ENCODE assay signal across 8 mouse cellular contexts in the genomic region with DNA sequence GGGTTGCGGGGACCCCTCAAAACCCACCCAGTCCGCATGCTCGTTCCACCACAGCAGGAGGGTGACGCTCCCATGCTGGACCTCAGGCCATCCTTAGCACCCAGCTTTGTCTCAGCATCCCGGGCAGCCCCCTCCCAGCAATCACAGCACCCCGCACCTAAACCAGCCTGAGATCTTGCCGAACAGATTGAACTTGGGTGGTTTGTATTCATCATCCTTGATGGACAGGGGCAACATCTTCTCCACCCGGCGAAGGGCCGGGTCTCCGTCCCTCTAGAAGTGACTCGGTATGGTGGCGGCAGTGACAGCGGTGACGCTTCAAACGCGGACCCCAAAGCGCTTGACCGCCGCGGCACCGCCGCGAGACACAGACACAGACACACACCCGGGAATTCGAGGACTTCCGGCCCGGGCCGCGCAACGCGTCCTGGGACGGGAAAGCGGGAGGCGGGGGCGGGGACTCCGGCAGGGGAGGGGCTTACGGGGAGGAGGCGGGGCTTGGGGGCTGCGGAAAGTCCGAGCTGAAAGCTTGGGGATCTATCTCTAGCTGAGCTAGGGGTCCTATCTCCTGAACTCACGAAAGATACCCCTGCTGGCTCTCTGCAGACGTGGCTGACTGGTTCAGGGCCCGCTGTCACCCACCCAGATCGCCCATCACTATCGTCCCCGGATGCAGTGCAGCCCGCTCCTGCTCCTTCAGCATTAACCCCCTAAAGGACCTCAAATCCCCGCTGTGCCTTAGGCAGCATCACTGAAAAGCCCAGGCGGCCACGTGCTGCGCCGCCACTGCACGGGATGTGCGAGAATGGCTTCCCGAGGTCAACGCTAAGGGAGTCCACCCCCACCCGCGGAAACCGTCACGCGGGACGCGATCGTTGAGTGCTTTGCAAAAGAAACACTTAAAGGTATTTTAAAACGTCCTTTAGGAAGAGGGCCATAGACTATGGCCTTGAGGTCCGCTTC. TPM values are rescaled to one million over a fixed set of nuclear protein-coding genes. Genes with fewer than 3 reads are reported as not detected.
DNase-seq lines count a peak whose midpoint lies in the region; ATAC-seq and TF ChIP-seq lines count a peak whose summit lies in the region.

Gene Slc30a7 (minus strand): TSS at position 429 of the 963 bp plus-strand sequence.
Gene Extl2 (plus strand): TSS at position 485 of the 963 bp plus-strand sequence.

- no peaks in the 10 kb centered on the region for H3K79me2 ChIP-seq in heart, adult 2 months (replicated peaks; ENCODE audit: control insufficient read depth, insufficient read depth, low read length)

- TF ChIP-seq POLR2A in heart, adult 2 months (IDR thresholded peaks at IDR 0.05; ENCODE audit: insufficient read depth, low read depth, low read length), result peak; percentile 73
- TF ChIP-seq POLR2A in limb, embryonic 14.5 days (IDR thresholded peaks at IDR 0.05; ENCODE audit: borderline replicate concordance, extremely low read depth, insufficient read depth, insufficient read length), result peak; percentile 64; the same call in 1 of the 2 replicates
- peak; percentile 12 for TF ChIP-seq POLR2A in spleen, adult 2 months (IDR thresholded peaks at IDR 0.05; ENCODE audit: low read depth, low read length)

- H3K4me1 ChIP-seq in embryonic facial prominence, embryonic 13.5 days, result peaks cover 16% of the 10 kb centered on the region
- H3K4me1 ChIP-seq in heart, adult 2 months (ENCODE audit: control insufficient read depth, insufficient read depth, low read length), result peaks cover 3% of the 10 kb centered on the region
- H3K4me1 ChIP-seq in limb, embryonic 14.5 days (ENCODE audit: control insufficient read depth, insufficient read depth, low read length), result no peaks in the 10 kb centered on the region
- H3K4me1 ChIP-seq in midbrain, embryonic 16.5 days (ENCODE audit: control insufficient read depth, insufficient read depth, low read length), result peaks cover 33% of the 10 kb centered on the region
- no peaks in the 10 kb centered on the region; the same call in 1 of the 2 replicates for H3K4me1 ChIP-seq in spleen, adult 2 months (ENCODE audit: control insufficient read depth, insufficient read depth, insufficient read length)

- no peak for TF ChIP-seq CTCF in heart, adult 2 months (IDR thresholded peaks at IDR 0.05)
- TF ChIP-seq CTCF in spleen, adult 2 months (IDR thresholded peaks at IDR 0.05; ENCODE audit: extremely low read depth, insufficient read depth, insufficient read length, insufficient replicate concordance), result no peak

- H3K4me2 ChIP-seq in embryonic facial prominence, embryonic 13.5 days, result peak within 1 kb of the TSS; percentile 93
- peak within 1 kb of the TSS; percentile 77 for H3K4me2 ChIP-seq in limb, embryonic 14.5 days (replicated peaks; ENCODE audit: low read depth, low read length, severe bottlenecking)
- peak within 1 kb of the TSS; percentile 80 for H3K4me2 ChIP-seq in midbrain, embryonic 16.5 days (ENCODE audit: low read length)

- intact Hi-C loops in heart, adult 2 months (cut with DNase I), result no loop called here

- WGBS in embryonic facial prominence, embryonic 13.5 days, result under 1% methylated on average over 67 of the region's 67 CpGs
- 1% methylated on average over 67 of the region's 67 CpGs for WGBS in heart, adult 2 months
- 2% methylated on average over 65 of the region's 67 CpGs for WGBS in limb, embryonic 14.5 days
- WGBS in midbrain, embryonic 16.5 days, result under 1% methylated on average over 67 of the region's 67 CpGs
- 1% methylated on average over 67 of the region's 67 CpGs for WGBS in spleen, adult 2 months

- ATAC-seq in embryonic facial prominence, embryonic 13.5 days (ENCODE audit: insufficient number of reproducible peaks, insufficient read depth, low FRiP score, low TSS enrichment, low read depth), result peak; percentile 92
- peak; percentile 90 for ATAC-seq in limb, embryonic 14.5 days (ENCODE audit: low FRiP score, low read depth)
- ATAC-seq in midbrain, embryonic 16.5 days, result peak; percentile 94

- peak within 1 kb of the TSS; percentile 93 for H3K9ac ChIP-seq in embryonic facial prominence, embryonic 13.5 days
- H3K9ac ChIP-seq in heart, adult 2 months (ENCODE audit: low read depth, low read length), result peak within 1 kb of the TSS; percentile 75
- peak within 1 kb of the TSS; percentile 87 for H3K9ac ChIP-seq in limb, embryonic 14.5 days (ENCODE audit: low read depth, low read length, severe bottlenecking)
- H3K9ac ChIP-seq in midbrain, embryonic 16.5 days (ENCODE audit: low read depth, low read length), result peak within 1 kb of the TSS; percentile 89

- peaks cover 18% of the 10 kb centered on the region for H3K36me3 ChIP-seq in embryonic facial prominence, embryonic 13.5 days
- peaks cover 6% of the 10 kb centered on the region for H3K36me3 ChIP-seq in heart, adult 2 months (ENCODE audit: control insufficient read depth, insufficient read depth, low read length)
- peaks cover 16% of the 10 kb centered on the region for H3K36me3 ChIP-seq in limb, embryonic 14.5 days (ENCODE audit: control insufficient read depth, insufficient read depth, low read length)
- no peaks in the 10 kb centered on the region for H3K36me3 ChIP-seq in midbrain, embryonic 16.5 days (ENCODE audit: control insufficient read depth, insufficient read depth, low read length)
- H3K36me3 ChIP-seq in spleen, adult 2 months (ENCODE audit: control insufficient read depth, insufficient read depth, low read length), result peaks cover 2% of the 10 kb centered on the region

- TF ChIP-seq EP300 in heart, adult 2 months (IDR thresholded peaks at IDR 0.05; ENCODE audit: insufficient read depth, low read depth, low read length), result no peak

- peak within 1 kb of the TSS; percentile 88 for H3K27ac ChIP-seq in embryonic facial prominence, embryonic 13.5 days
- peak within 1 kb of the TSS; percentile 73 for H3K27ac ChIP-seq in heart, adult 2 months
- H3K27ac ChIP-seq in limb, embryonic 14.5 days (replicated peaks; ENCODE audit: low read depth, low read length), result peak within 1 kb of the TSS; percentile 78
- H3K27ac ChIP-seq in midbrain, embryonic 16.5 days (ENCODE audit: low read length), result peak within 1 kb of the TSS; percentile 80
- H3K27ac ChIP-seq in spleen, adult 2 months (ENCODE audit: insufficient read depth, low read length), result peak within 1 kb of the TSS; percentile 66

- H3K9me3 ChIP-seq in embryonic facial prominence, embryonic 13.5 days, result no peaks in the 10 kb centered on the region
- H3K9me3 ChIP-seq in limb, embryonic 14.5 days (ENCODE audit: control insufficient read depth, low read length), result no peaks in the 10 kb centered on the region
- no peaks in the 10 kb centered on the region for H3K9me3 ChIP-seq in midbrain, embryonic 16.5 days (replicated peaks; ENCODE audit: control insufficient read depth, low read length, poor library complexity, severe bottlenecking)

- peak within 1 kb of the TSS; percentile 88 for H3K4me3 ChIP-seq in embryonic facial prominence, embryonic 13.5 days
- H3K4me3 ChIP-seq in heart, adult 2 months, result peak within 1 kb of the TSS; percentile 94
- peak within 1 kb of the TSS; percentile 90 for H3K4me3 ChIP-seq in limb, embryonic 14.5 days (replicated peaks; ENCODE audit: low read length)
- H3K4me3 ChIP-seq in midbrain, embryonic 16.5 days (ENCODE audit: low read depth, low read length), result peak within 1 kb of the TSS; percentile 73
- peak within 1 kb of the TSS; percentile 73 for H3K4me3 ChIP-seq in spleen, adult 2 months (ENCODE audit: extremely low read depth, insufficient read depth, insufficient read length)

- H3K27me3 ChIP-seq in embryonic facial prominence, embryonic 13.5 days, result no peaks in the 10 kb centered on the region
- H3K27me3 ChIP-seq in heart, adult 2 months (ENCODE audit: control insufficient read depth, insufficient read depth, low read length), result no peaks in the 10 kb centered on the region
- H3K27me3 ChIP-seq in limb, embryonic 14.5 days (ENCODE audit: control insufficient read depth, insufficient read depth, low read length), result no peaks in the 10 kb centered on the region
- no peaks in the 10 kb centered on the region for H3K27me3 ChIP-seq in midbrain, embryonic 16.5 days (ENCODE audit: control insufficient read depth, insufficient read depth, low read depth, low read length)
- no peaks in the 10 kb centered on the region for H3K27me3 ChIP-seq in spleen, adult 2 months (ENCODE audit: control insufficient read depth, insufficient read depth, low read length)

- peak; percentile 91 for DNase-seq in A20 (ENCODE audit: low read depth, low spot score)
- DNase-seq in adrenal gland, postnatal 4 days (ENCODE audit: low spot score in 2 of 2), result peak; percentile 81 to 82
- DNase-seq in heart, adult 2 months, result peak; percentile 87 to 88
- peak; percentile 69 to 72 for DNase-seq in kidney, adult 8-10 months
- DNase-seq in limb, embryonic 14.5 days (ENCODE audit: low spot score), result peak; percentile 73
- peak in 1 of 2 experiments; percentile 67 for DNase-seq in spleen, adult 2 months (ENCODE audit: low read depth in 1 of 2, low spot score in 2 of 2)

RNA-seq across cellular contexts. Expression of gene Slc30a7, which starts in this region (rescaled TPM):
- total RNA-seq in adrenal gland, postnatal 4 days (2021), result 10 to 100 TPM; 43.9 to 48.0 TPM
- 29.0 and 35.8 TPM in 2 replicates for polyA plus RNA-seq in embryonic facial prominence, embryonic 13.5 days (2015; fragmentation: Nextera tagmentation; extraction: Ambion mirVana)
- 10 to 100 TPM in 1 of 2 experiments, 1 to 10 TPM in 1; 10.0 to 13.6 TPM for total RNA-seq in heart, adult 2 months (2021)
- polyA plus RNA-seq in heart, adult 2 months (2012; rRNA removed), result 5.4 and 12.6 TPM in 2 replicates
- polyA plus RNA-seq in limb, embryonic 14.5 days (2012; rRNA removed), result 34.3 and 38.1 TPM in 2 replicates
- 39.8 and 43.9 TPM in 2 replicates for polyA plus RNA-seq in limb, embryonic 14.5 days (2014; fragmentation: Nextera tagmentation; extraction: Ambion mirVana)
- polyA plus RNA-seq in midbrain, embryonic 16.5 days (2015; fragmentation: Nextera tagmentation; extraction: Ambion mirVana), result 14.2 and 19.5 TPM in 2 replicates
- polyA plus RNA-seq in spleen, adult 2 months (2012; rRNA removed), result 7.8 TPM in 2 replicates

RNA-seq across cellular contexts. Expression of gene Extl2, which starts in this region (rescaled TPM):
- total RNA-seq in adrenal gland, postnatal 4 days (2021), result 10 to 100 TPM; 26.1 to 35.4 TPM
- polyA plus RNA-seq in embryonic facial prominence, embryonic 13.5 days (2015; fragmentation: Nextera tagmentation; extraction: Ambion mirVana), result 18.0 and 20.7 TPM in 2 replicates
- total RNA-seq in heart, adult 2 months (2021), result 10 to 100 TPM; 11.6 to 14.1 TPM
- polyA plus RNA-seq in heart, adult 2 months (2012; rRNA removed), result 9.2 and 15.9 TPM in 2 replicates
- polyA plus RNA-seq in limb, embryonic 14.5 days (2012; rRNA removed), result 8.6 and 9.2 TPM in 2 replicates
- 19.4 and 20.1 TPM in 2 replicates for polyA plus RNA-seq in limb, embryonic 14.5 days (2014; fragmentation: Nextera tagmentation; extraction: Ambion mirVana)
- 30.0 and 30.1 TPM in 2 replicates for polyA plus RNA-seq in midbrain, embryonic 16.5 days (2015; fragmentation: Nextera tagmentation; extraction: Ambion mirVana)
- polyA plus RNA-seq in spleen, adult 2 months (2012; rRNA removed), result 4.4 and 4.7 TPM in 2 replicates

Comparison
In these comparisons a context has a peak if more than half of its experiments do, and no peak if none do; other contexts are left out.
1. POLR2A ChIP-seq: peak in every context shown above with its lines; median percentile 73 in heart, adult 2 months; 64 in limb, embryonic 14.5 days; 12 in spleen, adult 2 months.